Mouse (Mus musculus): ENCODE measurements at regions not wholly inside any gene's neighbourhood (a gene's known extent, or its start where the extent isn't known, plus 50 kb on each side); places are given as distances from the start of the nearest gene placed in this dataset.

DNA sequence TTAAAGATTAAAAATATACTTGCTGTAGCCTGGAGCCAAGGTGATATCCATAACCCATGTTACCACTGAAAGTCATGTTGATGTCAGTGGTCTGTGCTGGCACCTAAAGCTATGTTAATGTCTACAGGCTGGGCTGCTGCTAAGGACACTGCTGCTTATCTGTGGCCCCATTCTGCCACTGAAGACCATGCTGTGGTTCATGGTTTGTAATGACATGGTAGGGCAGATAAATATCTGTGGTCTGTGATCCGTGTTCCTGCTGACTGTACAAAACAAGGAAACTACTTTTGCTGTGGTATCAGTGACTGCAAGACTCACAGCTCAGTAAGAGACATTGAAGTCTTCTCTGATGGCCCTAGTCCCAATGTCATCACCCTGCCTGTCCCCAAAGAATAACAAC lies 245.7 kb downstream of the Slco4c1 start:
- TF ChIP-seq MAFK (IDR thresholded peaks at IDR 0.05; ENCODE audit: borderline replicate concordance, low read depth, low read length), result peak; percentile 84
- TF ChIP-seq GATA1 (IDR thresholded peaks at IDR 0.05; ENCODE audit: low read depth, low read length), result peak; percentile 94
- TF ChIP-seq BHLHE40 (IDR thresholded peaks at IDR 0.05; ENCODE audit: borderline replicate concordance, low read depth, low read length), result no peak
- TF ChIP-seq USF1 (IDR thresholded peaks at IDR 0.05; ENCODE audit: low read depth, low read length), result no peak
- TF ChIP-seq CTCF (IDR thresholded peaks at IDR 0.05 in 2 of 3, conservative IDR thresholded peaks at IDR 0.05 in 1 of 3; ENCODE audit: control insufficient read depth in 1 of 3, insufficient read depth in 1 of 3, low read depth in 2 of 3, low read length in 3 of 3, poor library complexity in 1 of 3, severe bottlenecking in 1 of 3), result no peak
- TF ChIP-seq NELFE (IDR thresholded peaks at IDR 0.05; ENCODE audit: low read depth, low read length), result no peak
- no peak for TF ChIP-seq POLR2A (IDR thresholded peaks at IDR 0.05; ENCODE audit: control insufficient read depth in 1 of 2, insufficient read depth in 1 of 2, low read depth in 1 of 2, low read length in 2 of 2, poor library complexity in 1 of 2)

Data from MEL (cell line).